Mouse (Mus musculus) c-Kit-positive CD71-negative TER-119-negative erythroid progenitor cells, embryonic 14.5 days (primary cell): Measurements from ENCODE around the gene Vsir.
A peak's percentile ranks its signal among the peaks of the same experiment; 100 is the strongest.

Source experiments
- DNase-seq: peaks from one replicate; pipeline ENCODE4 v3.0.0-alpha.2; 2013; ENCODE audit warnings: low read depth

Gene Vsir

GRCm38 (mm10) chr10:60388332-60388731, 41.7 kb downstream of the Vsir start:
- no peak for DNase-seq

- DNase-seq: no peak
Measured at GRCm38 (mm10) chr10:60389447-60389865, 42.8 kb downstream of the Vsir start.

GRCm38 (mm10) chr10:60390177-60390903, 43.7 kb downstream of the Vsir start:
- no peak for DNase-seq

- no peak for DNase-seq
Measured at GRCm38 (mm10) chr10:60390904-60391420, 44.3 kb downstream of the Vsir start.

GRCm38 (mm10) chr10:60391661-60392060, 45.0 kb downstream of the Vsir start:
- DNase-seq: no peak

- DNase-seq: no peak
Measured at GRCm38 (mm10) chr10:60394936-60395335, 48.3 kb downstream of the Vsir start.

GRCm38 (mm10) chr10:60395605-60396004, 49.0 kb downstream of the Vsir start:
- peak; percentile 28 for DNase-seq

GRCm38 (mm10) chr10:60398051-60398814, 51.6 kb downstream of the Vsir start:
- no peak for DNase-seq

- no peak for DNase-seq
Measured at GRCm38 (mm10) chr10:60399449-60399848, 52.8 kb downstream of the Vsir start, which contains the start of gene Gm17455. TSS of gene Gm17455 (plus strand) at chr10:60399726.

GRCm38 (mm10) chr10:60400507-60401295, 54.0 kb downstream of the Vsir start:
- DNase-seq: no peak

- no peak for DNase-seq
Measured at GRCm38 (mm10) chr10:60405460-60406177, 59.0 kb downstream of the Vsir start.

- DNase-seq: no peak
Measured at GRCm38 (mm10) chr10:60407831-60408230, 61.2 kb downstream of the Vsir start.

- no peak for DNase-seq
Measured at GRCm38 (mm10) chr10:60411794-60412193, 65.1 kb downstream of the Vsir start.

- no peak for DNase-seq
Measured at GRCm38 (mm10) chr10:60413756-60414155, 67.1 kb downstream of the Vsir start.

GRCm38 (mm10) chr10:60417041-60417440, 70.4 kb downstream of the Vsir start:
- no peak for DNase-seq

GRCm38 (mm10) chr10:60418137-60418536, 71.5 kb downstream of the Vsir start:
- DNase-seq: peak; percentile 41

GRCm38 (mm10) chr10:60419624-60420023, 73.0 kb downstream of the Vsir start:
- DNase-seq: no peak
